Mouse (Mus musculus): ENCODE data around the gene Olfr1423. TPM values are rescaled to one million over a fixed set of nuclear protein-coding genes. Genes with fewer than 3 reads are reported as not detected.
"Not testable (repeated sequence)": the region's sequence is repeated elsewhere in the genome, so short reads cannot be mapped to it uniquely, and the experiment has no call there.

The Olfr1423 gene
- polyA plus RNA-seq (2015; fragmentation: Nextera tagmentation; extraction: Ambion mirVana): not detected in 2 replicates

DNA sequence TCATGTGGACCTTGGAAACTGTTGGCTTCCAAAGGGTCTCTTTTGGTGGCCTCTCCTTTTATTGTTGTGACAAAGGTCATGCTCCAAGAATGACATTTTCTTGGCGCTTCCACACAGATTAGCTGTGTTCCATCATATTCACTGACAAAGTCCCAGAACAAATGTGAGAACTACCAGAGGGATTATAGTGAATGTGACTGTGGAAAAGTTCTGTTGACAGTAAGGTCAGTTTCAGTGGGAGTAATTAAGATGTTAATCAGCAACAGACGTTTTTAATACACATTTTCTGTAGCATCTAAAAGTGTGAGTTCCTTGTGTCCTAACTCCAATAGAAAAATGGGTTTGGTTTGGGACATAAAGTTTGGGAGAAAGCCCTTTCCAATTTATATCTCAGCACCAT, at the start of gene Olfr1423:
Olfr1423 (minus strand) TSS at position 101 of the 400 bp plus-strand sequence.
- WGBS: 66% methylated on average over 2 of the region's 2 CpGs
- H3K27me3 ChIP-seq: no peaks in the 10 kb centered on the region
- H3K4me2 ChIP-seq (replicated peaks): no peak within 1 kb of the TSS
- no peaks in the 10 kb centered on the region for H3K9me3 ChIP-seq
- no peak within 1 kb of the TSS for H3K9ac ChIP-seq (replicated peaks)
- no peak within 1 kb of the TSS for H3K4me3 ChIP-seq (replicated peaks)
- no peak for ATAC-seq
- H3K4me1 ChIP-seq (replicated peaks): no peaks in the 10 kb centered on the region
- H3K36me3 ChIP-seq: no peaks in the 10 kb centered on the region
- no peak within 1 kb of the TSS for H3K27ac ChIP-seq

- not testable (repeated sequence) for H3K9me3 ChIP-seq; H3K27ac ChIP-seq; H3K9ac ChIP-seq (replicated peaks); ATAC-seq; H3K4me3 ChIP-seq (replicated peaks); H3K4me1 ChIP-seq (replicated peaks); H3K4me2 ChIP-seq (replicated peaks); H3K27me3 ChIP-seq; H3K36me3 ChIP-seq
- 80% methylated on average over 4 of the region's 4 CpGs for WGBS
Measured at GRCm38 (mm10) chr19:12077631-12078030, 36.5 kb upstream of the Olfr1423 start, which contains the start of gene Olfr1425. TSS of gene Olfr1425 (minus strand) at chr19:12077731.

GRCm38 (mm10) chr19:12069546-12069945, 28.4 kb upstream of the Olfr1423 start:
- H3K9me3 ChIP-seq; H3K27me3 ChIP-seq; H3K9ac ChIP-seq (replicated peaks); H3K4me2 ChIP-seq (replicated peaks); H3K4me1 ChIP-seq (replicated peaks); ATAC-seq; H3K36me3 ChIP-seq; H3K4me3 ChIP-seq (replicated peaks); H3K27ac ChIP-seq: not testable (repeated sequence)
- WGBS: 79% methylated on average over 1 of the region's 1 CpGs

DNA sequence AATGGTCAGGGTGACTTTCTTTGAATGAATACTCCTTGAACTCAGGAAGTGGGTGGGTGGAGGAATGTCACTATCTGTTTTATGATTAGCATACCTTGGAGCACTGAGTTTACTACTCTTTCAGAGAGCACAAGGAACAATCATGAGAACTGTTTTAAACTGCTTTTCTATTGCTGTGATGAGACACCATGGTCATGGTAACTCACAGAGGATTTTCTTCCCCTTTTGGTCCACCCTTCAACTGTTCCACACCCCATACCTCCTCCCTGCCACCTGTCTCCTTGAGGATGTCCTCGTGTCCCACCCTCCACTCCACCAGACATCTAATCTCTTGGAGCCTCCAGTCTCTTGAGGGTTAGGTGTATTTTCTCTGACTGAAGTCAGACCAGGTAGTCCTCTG, 26.7 kb upstream of the Olfr1423 start:
- not testable (repeated sequence) for H3K36me3 ChIP-seq; H3K27ac ChIP-seq; H3K27me3 ChIP-seq; H3K9ac ChIP-seq (replicated peaks); H3K9me3 ChIP-seq; H3K4me1 ChIP-seq (replicated peaks); H3K4me2 ChIP-seq (replicated peaks); H3K4me3 ChIP-seq (replicated peaks); ATAC-seq
- 73% methylated on average over 1 of the region's 1 CpGs for WGBS

GRCm38 (mm10) chr19:12062582-12062981, 21.5 kb upstream of the Olfr1423 start, which contains the start of gene Olfr1424:
TSS of gene Olfr1424 (minus strand) at chr19:12062682.
- not testable (repeated sequence) for H3K27ac ChIP-seq; H3K4me1 ChIP-seq (replicated peaks); H3K27me3 ChIP-seq; H3K4me2 ChIP-seq (replicated peaks); H3K36me3 ChIP-seq; H3K9ac ChIP-seq (replicated peaks); H3K4me3 ChIP-seq (replicated peaks); H3K9me3 ChIP-seq; ATAC-seq
- 83% methylated on average over 1 of the region's 1 CpGs for whole genome bisulfite sequencing

DNA sequence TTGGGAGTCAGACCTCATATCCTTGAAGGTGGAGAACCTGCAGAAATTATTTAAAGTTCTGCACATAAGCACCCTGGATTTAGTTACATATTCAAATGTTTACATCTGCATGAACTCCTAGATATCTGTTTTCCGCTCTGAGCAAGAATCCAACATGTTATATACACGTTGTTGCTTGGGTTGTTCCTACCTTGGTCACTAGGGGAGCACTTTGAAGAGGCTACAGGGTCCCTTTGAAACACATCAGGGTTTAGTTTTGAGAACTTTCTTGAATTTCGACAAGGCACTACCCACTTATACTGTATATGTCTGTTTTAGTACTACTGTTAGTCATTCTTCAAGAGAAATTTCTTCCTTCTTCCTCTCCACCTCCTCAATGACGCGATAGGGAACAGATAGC, 2.0 kb upstream of the Olfr1423 start:
- Histone ChIP-seq H3K9ac (replicated peaks) (no peak overlapping the region), H3K4me1 (replicated peaks) (no peaks in the 10 kb centered on the region), H3K4me2 (replicated peaks) (no peak overlapping the region), H3K27ac (no peak overlapping the region), H3K27me3 (no peaks in the 10 kb centered on the region), H3K36me3 (no peaks in the 10 kb centered on the region), H3K4me3 (replicated peaks) (no peak overlapping the region), H3K9me3 (no peaks in the 10 kb centered on the region)
- no peak for ATAC-seq
- WGBS: 92% methylated on average over 5 of the region's 5 CpGs

GRCm38 (mm10) chr19:12037727-12038126, 3.4 kb downstream of the Olfr1423 start:
- H3K27me3 ChIP-seq: no peaks in the 10 kb centered on the region
- no peak overlapping the region for H3K4me2 ChIP-seq (replicated peaks)
- no peak overlapping the region for H3K9ac ChIP-seq (replicated peaks)
- H3K4me3 ChIP-seq (replicated peaks): no peak overlapping the region
- no peak overlapping the region for H3K27ac ChIP-seq
- H3K36me3 ChIP-seq: no peaks in the 10 kb centered on the region
- no peaks in the 10 kb centered on the region for H3K4me1 ChIP-seq (replicated peaks)
- no peaks in the 10 kb centered on the region for H3K9me3 ChIP-seq
- ATAC-seq: no peak

GRCm38 (mm10) chr19:12026606-12027005, 14.5 kb downstream of the Olfr1423 start:
- Histone ChIP-seq H3K9ac (replicated peaks) (no peak overlapping the region), H3K4me2 (replicated peaks) (no peak overlapping the region), H3K27me3 (no peaks in the 10 kb centered on the region), H3K36me3 (no peaks in the 10 kb centered on the region), H3K4me1 (replicated peaks) (no peaks in the 10 kb centered on the region), H3K4me3 (replicated peaks) (no peak overlapping the region), H3K27ac (no peak overlapping the region), H3K9me3 (no peaks in the 10 kb centered on the region)
- 93% methylated on average over 2 of the region's 2 CpGs for WGBS
- no peak for ATAC-seq

DNA sequence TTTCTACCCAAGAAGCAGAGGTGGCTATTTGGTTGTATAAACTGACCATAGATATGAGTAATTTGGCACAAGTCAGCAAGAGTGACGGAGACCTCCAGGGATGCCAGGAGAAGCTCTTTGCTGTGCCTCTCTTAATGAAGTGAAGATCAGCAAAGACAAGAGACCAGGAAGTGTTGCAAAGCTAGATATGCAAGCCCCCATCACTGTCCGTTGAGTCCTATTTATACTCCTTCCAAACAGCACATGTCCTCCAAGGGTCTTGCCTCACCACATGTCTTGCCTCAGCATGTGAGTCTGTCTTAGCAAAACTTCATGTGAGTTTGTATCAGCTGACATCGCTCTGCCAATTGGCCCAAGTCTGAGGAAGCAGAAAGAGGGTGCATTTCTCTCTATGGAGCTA, 15.8 kb downstream of the Olfr1423 start:
- WGBS: 88% methylated on average over 3 of the region's 3 CpGs
- no peak overlapping the region for H3K4me2 ChIP-seq (replicated peaks)
- ATAC-seq: no peak
- no peak overlapping the region for H3K27ac ChIP-seq
- no peaks in the 10 kb centered on the region for H3K27me3 ChIP-seq
- H3K36me3 ChIP-seq: no peaks in the 10 kb centered on the region
- no peaks in the 10 kb centered on the region for H3K9me3 ChIP-seq
- no peaks in the 10 kb centered on the region for H3K4me1 ChIP-seq (replicated peaks)
- H3K9ac ChIP-seq (replicated peaks): no peak overlapping the region
- H3K4me3 ChIP-seq (replicated peaks): no peak overlapping the region

DNA sequence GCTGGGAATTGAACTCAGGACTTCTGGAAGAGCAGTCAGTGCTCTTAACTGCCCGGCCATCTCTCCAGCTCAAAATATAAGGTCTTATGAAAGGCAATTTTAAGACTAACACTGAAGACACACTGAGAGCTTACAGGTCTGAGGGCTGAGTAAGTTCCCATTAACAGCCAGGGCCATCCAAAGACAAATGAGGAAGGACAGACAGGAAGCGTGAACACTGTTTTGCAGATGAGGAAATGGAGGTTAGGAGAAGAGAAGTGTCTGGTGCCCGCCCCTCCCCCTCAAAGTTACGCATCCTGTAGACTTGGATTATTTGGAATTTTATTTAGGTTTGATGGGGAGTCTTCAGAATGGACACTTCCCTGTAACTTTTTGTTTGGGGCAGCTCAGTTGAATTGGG, 17.0 kb downstream of the Olfr1423 start:
- Histone ChIP-seq H3K4me1 (replicated peaks) (peaks cover 2% of the 10 kb centered on the region; the same call in 1 of the 2 replicates), H3K4me2 (replicated peaks) (no peak overlapping the region), H3K9me3 (no peaks in the 10 kb centered on the region), H3K36me3 (no peaks in the 10 kb centered on the region), H3K27ac (no peak overlapping the region), H3K27me3 (no peaks in the 10 kb centered on the region), H3K4me3 (replicated peaks) (no peak overlapping the region), H3K9ac (replicated peaks) (no peak overlapping the region)
- WGBS: 90% methylated on average over 4 of the region's 4 CpGs
- no peak for ATAC-seq

DNA sequence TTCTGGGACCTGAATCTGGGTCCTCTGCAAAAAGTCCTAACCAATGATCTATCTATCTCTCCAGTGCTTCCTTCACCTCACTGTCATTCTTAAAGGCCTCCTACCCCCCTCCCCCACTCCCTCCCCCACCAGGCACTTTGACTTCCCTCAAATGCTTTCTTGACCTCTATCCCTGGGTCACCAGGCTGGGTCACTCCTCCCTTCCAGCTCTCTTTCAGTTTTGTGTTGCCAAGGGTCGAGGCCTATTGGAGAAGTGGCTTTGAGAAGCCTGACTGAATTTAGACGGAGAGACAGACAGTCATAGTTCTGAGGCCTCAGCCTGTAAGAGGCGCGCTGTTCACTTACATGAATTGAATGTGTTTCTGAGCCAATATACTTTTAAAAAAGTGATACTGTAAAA, 24.9 kb downstream of the Olfr1423 start:
- WGBS: 59% methylated on average over 4 of the region's 4 CpGs
- H3K27ac ChIP-seq: no peak overlapping the region
- no peak for ATAC-seq
- H3K4me3 ChIP-seq (replicated peaks): no peak overlapping the region
- H3K9me3 ChIP-seq: no peaks in the 10 kb centered on the region
- H3K9ac ChIP-seq (replicated peaks): no peak overlapping the region
- peaks cover 9% of the 10 kb centered on the region for H3K4me1 ChIP-seq (replicated peaks)
- no peak overlapping the region for H3K4me2 ChIP-seq (replicated peaks)
- no peaks in the 10 kb centered on the region for H3K27me3 ChIP-seq
- H3K36me3 ChIP-seq: no peaks in the 10 kb centered on the region

- Histone ChIP-seq H3K9me3 (no peaks in the 10 kb centered on the region), H3K9ac (replicated peaks) (no peak overlapping the region), H3K4me2 (replicated peaks) (no peak overlapping the region), H3K4me3 (replicated peaks) (no peak overlapping the region), H3K36me3 (no peaks in the 10 kb centered on the region), H3K27ac (no peak overlapping the region), H3K27me3 (no peaks in the 10 kb centered on the region), H3K4me1 (replicated peaks) (peaks cover 9% of the 10 kb centered on the region)
- WGBS: 71% methylated on average over 8 of the region's 8 CpGs
- ATAC-seq: no peak
Measured at GRCm38 (mm10) chr19:12015708-12016107, 25.4 kb downstream of the Olfr1423 start.

GRCm38 (mm10) chr19:12013228-12013627, 27.9 kb downstream of the Olfr1423 start:
- Histone ChIP-seq H3K27ac (no peak overlapping the region), H3K9ac (replicated peaks) (0 out of 2 replicates have a peak overlapping the region, but pooled peaks have one; percentile 7), H3K9me3 (no peaks in the 10 kb centered on the region), H3K27me3 (no peaks in the 10 kb centered on the region), H3K36me3 (no peaks in the 10 kb centered on the region), H3K4me2 (replicated peaks) (peak overlapping the region; percentile 63), H3K4me1 (replicated peaks) (peaks cover 4% of the 10 kb centered on the region; the same call in 1 of the 2 replicates), H3K4me3 (replicated peaks) (peak overlapping the region; percentile 62)
- 0% methylated on average over 12 of the region's 12 CpGs for WGBS
- no peak for ATAC-seq
